Mouse (Mus musculus) regulatory T cell (primary cell): ENCODE data around the gene Lrrc2.

Experiments used
- in situ Hi-C: fragments of 300-600 bp; cut with MboI, MseI; formaldehyde crosslinking; loops from one replicate; pipeline ENCODE4 v1.15.1; 2025; ENCODE audit warnings: high pct_unique_total_duplicates

Lrrc2 gene

GRCm38 (mm10) chr9:110987331-110987730, 36.0 kb downstream of the Lrrc2 start:
- in situ Hi-C loops = no loop called here

- in situ Hi-C loops = no loop called here
These were observed 36.7 kb downstream of the Lrrc2 start for GRCm38 (mm10) chr9:110988078-110988477.

- in situ Hi-C loops = no loop called here
These were observed 37.8 kb downstream of the Lrrc2 start for GRCm38 (mm10) chr9:110989141-110989540.

GRCm38 (mm10) chr9:110989543-110989942, 38.2 kb downstream of the Lrrc2 start:
- in situ Hi-C loops = no loop called here

GRCm38 (mm10) chr9:110990204-110990603, 38.9 kb downstream of the Lrrc2 start, which contains the start of gene Rtp3:
Gene Rtp3 (minus strand): TSS chr9:110990583.
- in situ Hi-C loops = no loop called here

- in situ Hi-C loops = no loop called here
These were observed 42.0 kb downstream of the Lrrc2 start for GRCm38 (mm10) chr9:110993281-110993709.

- in situ Hi-C loops = no loop called here
These were observed 43.4 kb downstream of the Lrrc2 start for GRCm38 (mm10) chr9:110994716-110995172.

GRCm38 (mm10) chr9:110997245-110997644, 45.9 kb downstream of the Lrrc2 start:
- in situ Hi-C loops = no loop called here

- in situ Hi-C loops = no loop called here
These were observed 47.7 kb downstream of the Lrrc2 start for GRCm38 (mm10) chr9:110999056-110999455.

GRCm38 (mm10) chr9:110999856-111000255, 48.5 kb downstream of the Lrrc2 start:
- in situ Hi-C loops = no loop called here

- in situ Hi-C loops = no loop called here
These were observed 50.3 kb downstream of the Lrrc2 start for GRCm38 (mm10) chr9:111001621-111002020.

GRCm38 (mm10) chr9:111003279-111003678, 51.9 kb downstream of the Lrrc2 start:
- in situ Hi-C loops = no loop called here

GRCm38 (mm10) chr9:111006544-111006943, 55.2 kb downstream of the Lrrc2 start:
- in situ Hi-C loops = loop anchor here (5.0 kb wide), 1 partner anchor 71 kb away; no protein-coding TSS in a partner anchor

- in situ Hi-C loops = loop anchor here (5.0 kb wide), 1 partner anchor 68 kb away; no protein-coding TSS in a partner anchor
These were observed 58.4 kb downstream of the Lrrc2 start for GRCm38 (mm10) chr9:111009763-111010162.

GRCm38 (mm10) chr9:111011550-111011949, 60.2 kb downstream of the Lrrc2 start:
- in situ Hi-C loops = no loop called here

GRCm38 (mm10) chr9:111012041-111012440, 60.7 kb downstream of the Lrrc2 start:
- in situ Hi-C loops = no loop called here

GRCm38 (mm10) chr9:111015658-111016057, 64.3 kb downstream of the Lrrc2 start:
- in situ Hi-C loops = no loop called here

- in situ Hi-C loops = no loop called here
These were observed 67.7 kb downstream of the Lrrc2 start, which contains the start of gene Ltf for GRCm38 (mm10) chr9:111019022-111019421. Gene Ltf (plus strand): TSS chr9:111019271.

GRCm38 (mm10) chr9:111026791-111027190, 75.4 kb downstream of the Lrrc2 start:
- in situ Hi-C loops = no loop called here
